Mouse (Mus musculus): Measurements from ENCODE around the gene Nrxn1.

Nrxn1 gene

GRCm38 (mm10) chr17:90809197-90810163, 283.4 kb downstream of the Nrxn1 start:
- peak; percentile 82 for DNase-seq (ENCODE audit: low spot score)

- no peak for DNase-seq (ENCODE audit: low spot score)
These were observed 284.6 kb downstream of the Nrxn1 start for GRCm38 (mm10) chr17:90808256-90808655.

- DNase-seq (ENCODE audit: low spot score): no peak
These were observed 285.7 kb downstream of the Nrxn1 start for GRCm38 (mm10) chr17:90807199-90807598.

DNA sequence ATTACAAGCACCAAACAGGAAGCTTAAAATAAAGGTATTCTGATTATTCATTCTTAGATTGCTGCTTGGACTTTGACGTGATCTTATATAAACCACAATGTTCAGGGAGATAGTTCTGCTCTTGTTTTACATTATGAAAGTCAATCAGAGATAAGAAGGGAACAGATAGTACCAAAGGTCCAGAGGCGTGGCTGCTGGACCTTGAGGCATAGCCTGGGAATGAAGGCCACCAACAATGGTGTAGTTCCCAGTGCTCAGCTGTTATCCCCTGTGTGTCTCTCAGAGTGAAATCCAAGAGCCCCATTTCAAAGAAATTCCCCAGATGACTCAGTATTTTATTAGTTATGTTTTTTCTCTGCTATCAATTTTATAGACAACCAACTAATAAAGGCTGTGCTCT, 294.2 kb downstream of the Nrxn1 start:
- DNase-seq (ENCODE audit: low spot score): no peak

DNA sequence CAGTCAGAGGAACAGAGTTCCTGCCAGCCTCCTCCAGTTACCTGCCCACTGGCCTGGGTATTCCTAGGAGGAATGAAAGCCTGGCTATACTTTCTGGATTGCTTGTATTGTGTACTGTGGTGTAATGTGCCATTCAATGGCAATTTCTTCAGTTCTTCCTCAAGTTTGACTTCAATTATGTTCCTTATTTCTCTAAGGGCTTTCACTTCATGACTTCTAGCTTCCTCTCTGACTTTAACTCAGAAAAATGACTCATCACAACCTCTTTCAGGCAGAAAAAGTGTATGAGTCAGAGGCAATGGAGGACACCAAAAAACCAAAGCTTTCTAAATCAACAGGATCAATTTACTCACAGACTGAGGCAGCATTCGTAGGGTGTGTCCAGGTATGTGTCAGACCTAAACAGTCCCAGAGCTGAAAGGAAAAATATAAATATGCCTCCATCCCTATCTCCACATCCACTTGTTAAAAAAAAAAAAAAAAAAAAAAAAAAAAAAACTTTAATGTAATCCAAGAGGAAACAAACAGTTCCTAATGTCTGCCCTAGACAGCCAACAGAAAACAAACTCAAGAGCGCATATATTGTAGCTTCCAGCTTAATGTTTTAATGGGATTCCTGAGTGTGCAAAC, 295.1 kb downstream of the Nrxn1 start:
- no peak for DNase-seq (ENCODE audit: low spot score)

DNA sequence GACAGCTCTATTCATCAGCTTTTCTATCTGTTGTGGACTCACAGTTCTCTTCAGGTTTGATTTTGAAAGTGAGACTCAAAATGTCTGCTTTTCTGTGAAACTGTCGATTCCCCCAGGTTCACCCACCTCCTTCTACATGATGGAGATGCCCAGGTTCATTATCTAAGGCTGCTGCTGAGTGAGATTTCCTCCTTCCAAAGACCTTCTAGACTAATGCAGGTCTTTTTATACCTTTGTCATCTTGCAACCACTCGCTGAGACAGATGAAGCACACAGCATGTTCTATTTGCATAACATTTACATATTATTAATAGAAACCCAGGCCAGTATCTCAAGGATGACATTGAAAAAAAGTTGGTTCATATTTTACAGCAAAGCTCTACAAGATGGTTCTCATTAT, 295.9 kb downstream of the Nrxn1 start:
- DNase-seq (ENCODE audit: low spot score): no peak

GRCm38 (mm10) chr17:90788491-90789127, 304.3 kb downstream of the Nrxn1 start:
- DNase-seq (ENCODE audit: low spot score): no peak

GRCm38 (mm10) chr17:90788040-90788439, 304.8 kb downstream of the Nrxn1 start:
- no peak for DNase-seq (ENCODE audit: low spot score)

DNA sequence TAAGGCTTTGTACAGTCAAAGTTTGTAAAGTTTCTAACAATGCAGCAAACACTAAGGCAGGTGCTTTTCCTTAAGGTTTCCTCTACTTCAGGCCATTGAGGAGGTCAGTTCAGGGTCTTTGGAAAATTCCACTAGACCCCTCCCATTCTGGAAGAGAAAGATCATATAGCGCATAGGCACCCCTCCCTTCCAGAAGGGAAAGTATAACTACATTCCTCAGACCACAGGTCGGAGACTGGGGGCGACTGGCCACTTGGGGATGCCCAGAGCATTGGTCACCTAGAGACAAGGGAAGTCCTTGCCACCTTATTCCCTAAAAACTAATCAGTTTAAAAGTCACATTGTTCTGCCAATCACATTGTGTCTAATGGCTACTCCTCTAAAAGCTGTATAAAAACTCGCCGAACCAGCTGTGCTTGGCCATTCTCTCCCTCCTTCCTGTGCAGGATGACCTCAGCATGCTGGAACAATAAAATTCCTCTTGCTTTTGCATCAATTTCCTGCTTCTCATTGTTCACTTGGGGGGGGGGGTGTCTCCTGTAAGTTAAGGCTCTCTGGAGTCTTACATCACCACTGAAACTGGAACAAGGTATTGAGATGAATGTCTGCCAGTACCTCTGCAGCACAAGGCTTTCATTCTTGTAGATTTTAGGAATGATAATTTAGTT, 305.6 kb downstream of the Nrxn1 start:
- DNase-seq (ENCODE audit: low spot score): peak; percentile 8

GRCm38 (mm10) chr17:90780481-90780880, 312.4 kb downstream of the Nrxn1 start:
- peak; percentile 21 for DNase-seq (ENCODE audit: low spot score)

GRCm38 (mm10) chr17:90775397-90775796, 317.5 kb downstream of the Nrxn1 start:
- DNase-seq (ENCODE audit: low spot score): no peak

DNA sequence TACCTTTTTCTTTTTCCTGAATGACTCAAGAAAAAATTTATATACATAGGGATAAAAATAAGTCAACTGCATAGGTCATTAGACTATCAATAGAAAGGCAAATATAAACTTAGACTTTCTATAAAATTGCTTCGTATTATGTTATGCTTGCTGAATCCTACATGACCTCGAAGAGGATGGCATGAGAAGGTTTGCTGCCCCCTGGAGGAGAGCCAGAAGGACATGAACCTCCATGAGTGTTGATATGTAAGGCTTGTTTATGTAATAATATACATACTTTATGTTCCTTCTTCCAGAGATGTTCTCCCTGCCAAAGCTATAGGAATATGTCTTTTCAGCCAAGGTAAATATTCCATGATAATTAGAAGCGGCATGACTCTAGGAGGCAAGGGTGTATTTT, 319.6 kb downstream of the Nrxn1 start:
- DNase-seq (ENCODE audit: low spot score): peak; percentile 8

DNA sequence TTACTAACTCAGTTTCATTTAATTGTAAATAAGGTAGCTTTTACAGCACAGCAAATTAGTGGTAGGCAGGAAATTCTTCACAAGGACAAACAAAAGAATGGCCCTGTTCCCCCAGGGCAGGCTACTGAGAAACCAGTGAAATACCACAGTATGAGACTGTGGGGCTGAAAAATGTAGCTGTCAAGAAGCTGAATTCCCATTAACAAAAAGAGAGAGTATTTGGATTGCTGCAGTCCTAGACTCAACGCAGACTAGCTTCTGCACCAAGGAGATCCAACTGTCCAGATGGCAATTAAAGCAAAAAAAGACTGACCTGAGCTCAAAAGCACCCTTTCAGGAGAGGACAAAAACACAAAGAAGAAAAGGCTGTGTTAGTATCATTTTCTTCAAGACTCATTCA, 324.7 kb downstream of the Nrxn1 start:
- DNase-seq (ENCODE audit: low spot score): peak; percentile 50

DNA sequence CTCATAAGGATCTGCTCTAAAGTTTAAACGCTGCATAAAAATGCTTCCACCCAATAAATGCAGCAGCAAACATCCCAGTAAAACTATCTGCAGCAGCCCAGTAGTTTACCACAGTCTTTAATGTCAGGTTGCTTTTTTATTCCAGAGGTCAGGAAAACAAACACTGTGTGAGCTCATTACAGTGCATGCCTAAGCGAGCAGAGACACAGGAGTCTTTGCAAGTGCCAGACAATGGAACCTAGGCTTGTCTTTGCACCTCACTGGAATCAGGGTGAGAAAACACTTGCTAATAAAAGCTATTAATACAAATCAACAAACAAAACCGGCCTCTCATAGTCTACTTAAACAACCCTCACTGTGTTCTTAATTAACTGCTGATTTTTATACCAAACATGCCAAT, 365.7 kb downstream of the Nrxn1 start:
- peak; percentile 5 for DNase-seq (ENCODE audit: low spot score)

- no peak for DNase-seq (ENCODE audit: low spot score)
These were observed 388.1 kb downstream of the Nrxn1 start for GRCm38 (mm10) chr17:90704773-90705172.

DNA sequence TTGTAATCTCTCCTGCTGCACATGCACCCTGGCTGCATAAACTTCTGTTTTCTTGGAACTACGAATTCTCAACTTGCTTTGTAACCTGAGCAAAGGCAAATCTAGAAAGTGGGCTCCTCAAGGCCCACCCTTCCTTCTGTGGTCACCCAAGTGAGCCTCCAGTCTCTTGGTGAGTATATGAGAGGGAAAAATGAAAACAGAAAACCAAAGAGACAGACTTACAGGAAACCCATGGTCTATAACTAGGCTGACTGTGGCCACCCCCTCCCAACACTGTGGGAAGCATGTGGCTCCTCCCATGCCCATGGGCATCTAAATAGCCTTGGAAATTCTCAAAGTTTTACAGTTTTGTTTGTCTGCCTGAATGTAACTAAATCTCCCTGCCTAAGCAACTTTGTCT, 390.2 kb downstream of the Nrxn1 start:
- DNase-seq (ENCODE audit: low spot score): no peak

DNA sequence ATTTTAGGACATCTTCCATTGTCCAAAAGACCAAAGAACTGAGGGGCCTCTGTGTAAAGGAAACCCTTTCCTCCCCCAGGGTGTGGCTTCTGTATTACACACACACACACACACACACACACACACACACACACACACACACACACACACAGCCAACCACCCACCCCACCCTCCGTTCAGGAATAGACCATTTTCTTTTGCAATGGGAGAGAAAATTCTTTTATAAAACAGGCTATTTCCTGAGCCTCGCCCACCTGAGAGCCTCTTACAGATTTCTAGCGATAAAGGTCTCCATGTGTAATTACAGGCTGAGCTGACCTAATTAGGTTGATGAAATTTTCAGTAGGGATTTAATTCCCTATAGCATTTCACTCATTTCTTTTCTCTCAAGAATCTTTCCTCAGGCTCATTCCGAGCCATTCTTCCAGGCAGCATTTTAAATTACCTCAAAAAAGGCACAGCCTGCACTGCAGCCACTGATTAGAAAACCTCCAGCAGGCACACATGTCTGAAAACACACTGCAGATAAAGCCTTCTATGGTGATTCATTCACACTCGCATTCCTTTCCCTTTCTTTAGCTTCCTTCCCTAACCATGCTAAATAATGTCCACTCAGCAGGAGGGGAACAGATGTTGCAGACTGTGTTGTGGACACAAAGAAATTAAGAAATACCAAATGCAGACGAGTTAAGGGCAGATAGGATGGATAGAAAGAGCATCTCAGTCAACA, 396.6 kb downstream of the Nrxn1 start:
- peak; percentile 74 for DNase-seq (ENCODE audit: low spot score)

DNA sequence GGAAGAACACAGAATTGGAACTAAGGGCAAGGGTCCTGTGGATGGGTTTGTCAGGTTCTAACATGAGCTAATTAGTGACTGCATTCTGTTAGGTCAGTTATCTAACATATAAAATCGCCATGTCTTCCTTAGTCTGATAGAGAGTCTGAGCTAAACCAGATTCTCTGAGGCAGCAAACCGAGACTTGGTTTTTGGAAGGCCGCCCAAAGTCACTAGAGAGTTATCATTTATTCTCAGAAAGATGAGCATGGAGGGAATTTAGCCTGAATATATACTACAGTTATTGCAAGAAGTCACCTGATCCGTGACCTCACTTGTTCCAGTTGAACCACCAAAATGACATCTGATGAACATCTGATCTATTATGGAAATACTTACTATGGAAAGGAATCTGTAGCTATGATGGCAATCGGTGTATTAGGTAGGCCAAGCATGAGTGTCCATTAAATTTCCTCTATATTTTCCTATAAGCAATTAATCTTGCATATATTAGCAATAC, 397.7 kb downstream of the Nrxn1 start:
- DNase-seq (ENCODE audit: low spot score): no peak

DNA sequence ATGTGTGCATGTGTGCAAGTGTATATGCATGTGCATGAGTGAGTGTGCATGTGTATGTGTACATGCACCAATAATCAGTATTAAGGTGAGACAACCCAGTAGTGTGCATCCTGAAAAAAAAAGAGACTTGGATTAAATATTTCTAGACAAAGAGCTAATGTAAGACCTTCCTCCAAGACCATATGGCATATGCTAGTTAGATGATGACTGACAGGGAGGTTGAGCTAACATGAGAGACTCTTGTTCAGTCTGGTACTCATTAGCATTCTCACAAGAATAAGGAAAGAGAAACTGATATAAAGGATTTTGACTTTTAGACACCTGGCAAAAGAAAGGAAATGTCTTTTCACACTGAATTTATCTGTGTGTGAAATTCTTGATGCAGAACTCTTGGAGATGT, 408.7 kb downstream of the Nrxn1 start:
- no peak for DNase-seq (ENCODE audit: low spot score)

- no peak for DNase-seq (ENCODE audit: low spot score)
These were observed 411.9 kb downstream of the Nrxn1 start for GRCm38 (mm10) chr17:90681019-90681418.

- DNase-seq (ENCODE audit: low spot score): no peak
These were observed 416.2 kb downstream of the Nrxn1 start for GRCm38 (mm10) chr17:90676676-90677075.

Data from embryo, embryonic 10.5 days (tissue).